20 mouse cellular contexts compared by ENCODE assay signal in the genomic region with DNA sequence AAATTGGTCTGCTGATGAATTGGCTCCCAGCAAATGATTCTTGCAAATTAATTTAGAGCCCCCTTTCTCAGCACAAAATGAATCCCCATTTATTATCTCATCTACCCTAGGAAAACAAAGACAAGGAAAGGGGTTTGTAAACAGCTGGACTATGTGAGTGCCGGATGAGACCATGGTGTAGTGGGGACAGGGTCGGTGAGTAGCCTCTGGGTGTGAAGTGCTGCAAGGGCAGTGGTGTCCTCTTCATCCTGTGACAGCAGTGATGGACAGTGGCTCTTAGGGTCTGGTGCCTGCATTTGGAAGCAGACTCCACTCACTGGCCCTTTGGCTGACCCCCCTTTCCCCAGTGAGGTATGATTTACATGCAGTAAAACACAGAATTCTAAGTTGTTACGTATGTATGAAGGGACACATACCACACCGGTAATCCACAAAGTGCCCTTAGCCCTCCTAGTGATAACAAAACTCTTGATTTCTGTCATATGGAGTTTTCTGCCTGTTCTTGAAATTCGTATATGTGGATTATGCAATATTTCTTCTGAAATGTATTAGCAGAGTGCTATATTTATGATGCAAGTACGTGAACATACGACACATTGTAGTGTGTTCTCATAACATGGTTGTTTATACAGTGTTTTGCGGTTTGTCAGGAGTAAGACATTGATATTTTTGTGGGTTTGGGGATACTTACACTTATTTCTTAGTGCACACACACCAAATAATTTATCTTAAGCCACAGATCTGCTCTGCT. TPM values are rescaled to one million over a fixed set of nuclear protein-coding genes. Genes with fewer than 3 reads are reported as not detected.
DNase-seq lines count a peak whose midpoint lies in the region; ATAC-seq and TF ChIP-seq lines count a peak whose summit lies in the region.
"Had no signal": no experiment of that assay in that cellular context is flagged by ENCODE, and none has a peak within 500 bp of the region (broad histone marks: within the 10 kb centered on the region; RNA-seq: fewer than 3 reads in every experiment).

No protein-coding gene starts in this region.

- H3K4me1 ChIP-seq in liver, embryonic 14.5 days (replicated peaks; ENCODE audit: control insufficient read depth in 2 of 2, insufficient read depth in 2 of 2, low read length in 1 of 2), result peaks cover 29 to 30% of the 10 kb centered on the region in 2 experiments
- H3K4me1 ChIP-seq in liver, embryonic 11.5 days (replicated peaks; ENCODE audit: control insufficient read depth, insufficient read depth, low read length), result peaks cover 27% of the 10 kb centered on the region
- H3K4me1 ChIP-seq in MEL (ENCODE audit: control insufficient read depth in 1 of 2, insufficient read depth in 2 of 2, low read length in 2 of 2), result peaks cover 5 to 33% of the 10 kb centered on the region in 2 experiments; a peak in 3 of 4 replicates
- peaks cover 20% of the 10 kb centered on the region for H3K4me1 ChIP-seq in midbrain, embryonic 13.5 days (replicated peaks)
- H3K4me1 ChIP-seq: embryonic facial prominence, embryonic 13.5 days; limb, embryonic 10.5 days had no signal

- no peak overlapping the region for H3K4me3 ChIP-seq in liver, embryonic 14.5 days (ENCODE audit: insufficient read depth in 1 of 2, low read depth in 2 of 2, low read length in 2 of 2)
- no peak overlapping the region for H3K4me3 ChIP-seq in liver, embryonic 11.5 days (ENCODE audit: low read depth, low read length)
- H3K4me3 ChIP-seq in MEL (ENCODE audit: control insufficient read depth in 1 of 2, insufficient read depth in 1 of 2, low read depth in 2 of 2, low read length in 2 of 2), result no peak overlapping the region
- no peak overlapping the region for H3K4me3 ChIP-seq in midbrain, embryonic 13.5 days (replicated peaks)
- H3K4me3 ChIP-seq: embryonic facial prominence, embryonic 13.5 days; kidney, embryonic 15.5 days; limb, embryonic 10.5 days; myocyte had no signal

- no peak for DNase-seq in liver, embryonic 14.5 days (ENCODE audit: low read depth in 3 of 3, low spot score in 3 of 3)
- no peak for DNase-seq in liver, embryonic 11.5 days (ENCODE audit: low spot score)
- DNase-seq in A20 (ENCODE audit: low read depth, low spot score), result peak; percentile 6
- no peak for DNase-seq in MEL (ENCODE audit: low read depth, low spot score)
- no peak for DNase-seq in thymus, adult 18-20 months
- no peak for DNase-seq in spleen, postnatal 10 days (ENCODE audit: low spot score in 2 of 2)
- DNase-seq: adrenal gland, adult 8-10 months; cerebellum, postnatal 10 days; forebrain, postnatal 0 days; gastrocnemius, postnatal 36 days; kidney, postnatal 4 days; layer of hippocampus, adult 9-11 months; right cerebral cortex, postnatal 25 days had no signal

- WGBS in liver, embryonic 14.5 days (ENCODE audit: insufficient replicate concordance), result 69% methylated on average over 8 of the region's 8 CpGs
- 81% methylated on average over 8 of the region's 8 CpGs for WGBS in liver, embryonic 11.5 days
- WGBS in midbrain, embryonic 13.5 days, result 77% methylated on average over 8 of the region's 8 CpGs

- no peaks in the 10 kb centered on the region for H3K79me2 ChIP-seq in MEL (ENCODE audit: control insufficient read depth, insufficient read depth, low read length, poor library complexity)

- no peak overlapping the region for H3K4me2 ChIP-seq in liver, embryonic 14.5 days (ENCODE audit: low read depth)
- H3K4me2 ChIP-seq in liver, embryonic 11.5 days, result no peak overlapping the region
- H3K4me2 ChIP-seq in midbrain, embryonic 13.5 days (replicated peaks), result no peak overlapping the region
- H3K4me2 ChIP-seq: embryonic facial prominence, embryonic 13.5 days; kidney, embryonic 15.5 days had no signal

- TF ChIP-seq RAD21 in MEL (IDR thresholded peaks at IDR 0.05; ENCODE audit: low read depth, low read length), result no peak

- TF ChIP-seq EP300 in liver, embryonic 14.5 days (IDR thresholded peaks at IDR 0.05; ENCODE audit: low read depth), result no peak
- TF ChIP-seq EP300 in MEL (IDR thresholded peaks at IDR 0.05; ENCODE audit: low read depth in 1 of 2, low read length in 2 of 2), result no peak

- H3K9ac ChIP-seq in liver, embryonic 14.5 days (replicated peaks), result peak overlapping the region; percentile 18; the same call in 1 of the 2 replicates
- no peak overlapping the region for H3K9ac ChIP-seq in liver, embryonic 11.5 days (ENCODE audit: low read depth, low read length)
- H3K9ac ChIP-seq in MEL (ENCODE audit: control insufficient read depth, low read depth, low read length, poor library complexity, severe bottlenecking), result no peak overlapping the region
- no peak overlapping the region for H3K9ac ChIP-seq in midbrain, embryonic 13.5 days (replicated peaks)
- H3K9ac ChIP-seq: embryonic facial prominence, embryonic 13.5 days; forebrain, postnatal 0 days; kidney, embryonic 15.5 days had no signal

- H3K9me3 ChIP-seq in liver, embryonic 14.5 days (ENCODE audit: control insufficient read depth, low read length), result no peaks in the 10 kb centered on the region
- H3K9me3 ChIP-seq in liver, embryonic 11.5 days (ENCODE audit: control insufficient read depth, low read length), result no peaks in the 10 kb centered on the region
- H3K9me3 ChIP-seq in MEL (replicated peaks; ENCODE audit: insufficient read depth, low read length), result no peaks in the 10 kb centered on the region
- no peaks in the 10 kb centered on the region for H3K9me3 ChIP-seq in midbrain, embryonic 13.5 days
- H3K9me3 ChIP-seq: embryonic facial prominence, embryonic 13.5 days; kidney, embryonic 15.5 days; limb, embryonic 10.5 days had no signal

- no peak for TF ChIP-seq CTCF in liver, embryonic 14.5 days (IDR thresholded peaks at IDR 0.05; ENCODE audit: low read depth)
- TF ChIP-seq CTCF in MEL (IDR thresholded peaks at IDR 0.05 in 2 of 3, conservative IDR thresholded peaks at IDR 0.05 in 1 of 3; ENCODE audit: control insufficient read depth in 1 of 3, insufficient read depth in 1 of 3, low read depth in 2 of 3, low read length in 3 of 3, poor library complexity in 1 of 3, severe bottlenecking in 1 of 3), result no peak

- no peak for ATAC-seq in liver, embryonic 14.5 days (ENCODE audit: insufficient read depth)
- no peak for ATAC-seq in liver, embryonic 11.5 days (replicated peaks; ENCODE audit: low FRiP score)
- ATAC-seq in midbrain, embryonic 13.5 days, result 0 out of 2 replicates have a peak, but pooled peaks have one; percentile 58
- ATAC-seq: forebrain, postnatal 0 days; intestine, postnatal 0 days; Patski had no signal

- TF ChIP-seq POLR2A in MEL (IDR thresholded peaks at IDR 0.05; ENCODE audit: control insufficient read depth in 1 of 2, insufficient read depth in 1 of 2, low read depth in 1 of 2, low read length in 2 of 2, poor library complexity in 1 of 2), result no peak

- no peaks in the 10 kb centered on the region for H3K36me3 ChIP-seq in liver, embryonic 14.5 days (replicated peaks; ENCODE audit: control insufficient read depth, insufficient read depth, low read depth)
- no peaks in the 10 kb centered on the region for H3K36me3 ChIP-seq in liver, embryonic 11.5 days (ENCODE audit: control insufficient read depth, insufficient read depth, low read length)
- peaks cover 0 to 18% of the 10 kb centered on the region in 2 experiments; a peak in 2 of 4 replicates for H3K36me3 ChIP-seq in MEL (ENCODE audit: control insufficient read depth in 1 of 2, insufficient read depth in 2 of 2, low read length in 2 of 2)
- no peaks in the 10 kb centered on the region for H3K36me3 ChIP-seq in midbrain, embryonic 13.5 days
- H3K36me3 ChIP-seq: embryonic facial prominence, embryonic 13.5 days; kidney, embryonic 15.5 days; limb, embryonic 10.5 days had no signal

- H3K27me3 ChIP-seq in liver, embryonic 14.5 days (ENCODE audit: control insufficient read depth, insufficient read depth, low read length), result no peaks in the 10 kb centered on the region
- no peaks in the 10 kb centered on the region for H3K27me3 ChIP-seq in liver, embryonic 11.5 days (replicated peaks; ENCODE audit: control insufficient read depth, insufficient read depth, low read length)
- no peaks in the 10 kb centered on the region for H3K27me3 ChIP-seq in MEL (ENCODE audit: control insufficient read depth in 1 of 2, insufficient read depth in 2 of 2, low read length in 2 of 2)
- H3K27me3 ChIP-seq in midbrain, embryonic 13.5 days, result no peaks in the 10 kb centered on the region
- H3K27me3 ChIP-seq: embryonic facial prominence, embryonic 13.5 days; kidney, embryonic 15.5 days; Patski had no signal

- no peak overlapping the region for H3K27ac ChIP-seq in liver, embryonic 14.5 days
- H3K27ac ChIP-seq in liver, embryonic 11.5 days (ENCODE audit: low read depth, low read length), result no peak overlapping the region
- no peak overlapping the region for H3K27ac ChIP-seq in MEL (ENCODE audit: control insufficient read depth, low read depth, low read length)
- H3K27ac ChIP-seq in midbrain, embryonic 13.5 days, result peak overlapping the region; percentile 53; the same call in 1 of the 2 replicates
- H3K27ac ChIP-seq: embryonic facial prominence, embryonic 13.5 days; kidney, embryonic 15.5 days; limb, embryonic 10.5 days had no signal

TF ChIP-seq in MEL, 35 proteins besides CTCF, POLR2A, EP300 and RAD21:
- TF ChIP-seq GABPA (IDR thresholded peaks at IDR 0.05; ENCODE audit: low read depth, low read length), result no peak
- TF ChIP-seq NELFE (IDR thresholded peaks at IDR 0.05; ENCODE audit: low read depth, low read length), result 0 out of 2 replicates have a peak, but pooled peaks have one; percentile 14
- no peak for TF ChIP-seq SMC3 (IDR thresholded peaks at IDR 0.05; ENCODE audit: low read depth, low read length)
- no peak for TF ChIP-seq BHLHE40 (IDR thresholded peaks at IDR 0.05; ENCODE audit: borderline replicate concordance, low read depth, low read length)

RNA-seq across cellular contexts. Expression of gene E130308A19Rik, which starts 49.1 kb away (rescaled TPM):
- 2.7 and 2.8 TPM in 2 replicates for polyA plus RNA-seq in liver, embryonic 14.5 days (2012; rRNA removed)
- 5.7 and 6.3 TPM in 2 replicates for polyA plus RNA-seq in liver, embryonic 14.5 days (2014; fragmentation: Nextera tagmentation; extraction: Ambion mirVana)
- polyA plus RNA-seq in liver, embryonic 11.5 days (2014; fragmentation: Nextera tagmentation; extraction: Ambion mirVana), result 18.5 and 23.5 TPM in 2 replicates
- 4.0 and 5.6 TPM in 2 replicates for total RNA-seq in MEL (2012; rRNA removed)
- 10 to 100 TPM in 1 of 2 experiments, not detected in 1; 12.5 TPM for polyA plus RNA-seq in MEL (2012; ENCODE audit: insufficient read depth in 1 of 2, insufficient read length in 2 of 2, low read depth in 1 of 2, low replicate concordance in 2 of 2, missing spikeins in 1 of 2)
- 58.4 and 62.6 TPM in 2 replicates for polyA plus RNA-seq in midbrain, embryonic 13.5 days (2015; fragmentation: Nextera tagmentation; extraction: Ambion mirVana)
